Mouse (Mus musculus): ENCODE results near the gene Tnrc6b.

GRCm38 (mm10) chr15:80671295-80672252 lies 39.5 kb upstream of the Tnrc6b start, which contains the start of gene Fam83f:
- TF ChIP-seq GATA1 (IDR thresholded peaks at IDR 0.05; ENCODE audit: low read length) (no peak), TAL1 (IDR thresholded peaks at IDR 0.05; ENCODE audit: low read length) (no peak)

Measured in erythroblast, embryonic 14.5 days (primary cell).